Mouse (Mus musculus): ENCODE data around the gene Aplp1.

Gene Aplp1

GRCm38 (mm10) chr7:30450241-30450640 lies 4.9 kb upstream of the Aplp1 start:
- no peak for DNase-seq (ENCODE audit: low read depth, low spot score)

DNA sequence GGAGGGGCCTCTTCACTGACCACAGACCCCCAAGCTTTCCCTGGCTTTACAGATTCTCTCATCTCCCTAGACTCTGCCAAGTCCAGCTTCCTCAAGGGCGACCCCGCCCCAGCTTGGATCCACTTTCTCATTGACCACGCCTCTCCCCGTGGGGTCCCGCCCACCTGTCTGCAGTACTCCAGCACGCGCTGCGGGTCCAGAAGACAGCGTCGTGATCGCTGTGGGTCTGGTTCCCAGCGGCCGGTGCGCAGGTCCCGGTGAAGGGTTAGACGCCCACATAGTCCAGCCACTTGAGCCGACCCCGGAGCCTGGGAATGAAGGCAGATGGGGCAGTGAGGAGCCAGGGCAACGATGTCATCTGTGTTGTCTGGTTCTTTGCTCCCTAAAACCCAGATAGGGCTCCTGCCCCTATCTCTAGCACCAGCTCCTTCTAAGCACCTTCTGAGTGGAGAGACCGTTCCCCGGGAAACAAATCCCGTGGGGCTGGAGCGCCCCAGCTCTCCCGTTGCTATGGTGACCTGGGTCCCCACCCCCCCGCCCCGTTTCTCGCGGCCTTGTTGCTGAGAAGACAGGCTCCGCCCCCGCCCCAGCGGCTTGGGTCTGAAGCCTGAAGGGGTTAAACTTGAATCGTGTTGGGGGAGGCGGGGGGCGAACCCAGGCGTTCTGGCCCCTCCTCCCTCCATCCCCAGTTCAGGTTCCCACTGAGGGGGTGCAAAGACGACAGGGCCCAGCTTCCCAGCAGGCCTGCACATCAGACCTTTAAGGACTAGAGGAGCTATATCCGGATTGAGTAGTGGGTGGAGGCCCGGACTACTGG lies 973 bp downstream of the Aplp1 start:
- DNase-seq (ENCODE audit: low read depth, low spot score): no peak

DNA sequence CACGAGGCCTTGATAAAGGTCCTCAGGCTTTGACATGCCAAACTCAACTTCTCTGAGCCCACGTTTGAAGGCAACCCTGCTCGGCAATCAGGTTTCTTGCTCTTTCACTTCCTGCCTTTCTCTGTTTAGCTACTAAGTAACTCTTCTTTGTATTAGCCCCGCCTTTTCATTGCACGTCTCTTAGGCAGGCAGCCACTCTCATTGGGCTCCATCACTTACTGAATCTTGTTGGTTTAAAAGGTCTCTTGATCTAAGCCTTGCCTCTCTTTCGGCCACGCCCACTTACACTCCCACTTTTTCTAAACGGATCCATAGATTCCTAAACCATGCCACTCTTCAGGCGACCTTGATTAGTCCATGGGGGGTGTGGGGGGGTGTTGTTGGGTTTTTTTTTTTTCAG lies 1.6 kb downstream of the Aplp1 start:
- no peak for DNase-seq (ENCODE audit: low read depth, low spot score)

- no peak for DNase-seq (ENCODE audit: low read depth, low spot score)
These were observed 4.6 kb downstream of the Aplp1 start for GRCm38 (mm10) chr7:30440697-30441096.

- no peak for DNase-seq (ENCODE audit: low read depth, low spot score)
These were observed 5.6 kb downstream of the Aplp1 start for GRCm38 (mm10) chr7:30439734-30440133.

- DNase-seq (ENCODE audit: low read depth, low spot score): no peak
These were observed 8.5 kb downstream of the Aplp1 start for GRCm38 (mm10) chr7:30436879-30437278.

DNA sequence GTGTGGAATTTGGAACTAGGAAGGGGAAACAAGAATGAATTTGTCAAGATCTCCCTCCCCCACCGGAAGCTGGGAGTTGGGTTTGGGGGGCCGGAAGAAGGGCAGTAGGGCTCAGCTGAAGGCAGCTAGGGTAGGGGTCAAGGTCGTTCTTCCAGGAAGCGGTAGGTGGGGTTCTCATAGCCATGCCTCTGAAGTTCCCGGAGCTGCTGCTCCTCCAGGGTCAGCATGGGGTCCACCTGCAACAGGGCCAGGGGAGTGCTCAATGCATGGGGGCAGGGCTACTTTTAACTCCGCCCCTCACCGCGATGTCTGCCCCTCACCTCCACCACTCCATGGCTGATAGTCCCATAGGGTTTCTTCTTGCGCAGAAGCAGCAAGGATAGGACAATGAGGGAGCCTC lies 10.2 kb downstream of the Aplp1 start:
- no peak for DNase-seq (ENCODE audit: low read depth, low spot score)

DNA sequence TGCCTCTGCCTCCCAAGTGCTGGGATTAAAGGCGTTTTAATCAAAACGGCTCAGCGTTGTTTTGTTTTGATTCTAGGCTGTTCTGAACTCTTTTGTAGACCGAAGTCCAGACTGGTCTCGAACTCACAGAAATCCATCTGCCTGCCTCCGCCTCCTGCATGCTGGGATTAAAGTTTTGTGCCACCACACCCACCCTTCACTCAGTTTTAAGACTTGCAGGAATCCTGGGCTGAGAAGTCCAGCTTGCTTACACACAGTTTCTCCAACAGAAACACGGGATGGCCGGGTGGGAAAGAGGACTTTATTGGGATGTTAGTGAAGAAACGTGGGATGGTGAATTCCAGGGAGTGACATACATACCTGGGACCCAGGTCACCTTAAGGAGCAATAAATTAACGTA lies 10.6 kb downstream of the Aplp1 start:
- DNase-seq (ENCODE audit: low read depth, low spot score): no peak

GRCm38 (mm10) chr7:30434238-30434637 lies 11.1 kb downstream of the Aplp1 start:
- no peak for DNase-seq (ENCODE audit: low read depth, low spot score)

DNA sequence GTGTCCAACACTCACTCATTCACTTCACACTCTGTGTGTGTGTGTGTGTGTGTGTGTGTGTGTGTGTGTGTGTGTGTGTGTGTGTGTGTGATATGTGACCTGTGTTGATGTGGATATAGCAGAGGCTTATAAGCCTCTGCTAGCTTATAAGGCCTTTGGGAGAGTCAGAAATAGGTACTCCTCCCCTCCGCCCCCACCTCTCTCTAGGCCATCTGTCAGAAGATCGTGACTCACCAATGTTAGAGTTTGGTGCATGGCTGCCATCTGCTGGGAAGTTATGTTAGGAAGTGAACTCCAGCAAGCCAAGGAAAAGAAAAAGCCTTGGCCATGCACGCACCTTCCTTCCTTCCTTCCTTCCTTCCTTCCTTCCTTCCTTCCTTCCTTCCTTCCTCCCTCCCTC lies 13.5 kb downstream of the Aplp1 start:
- DNase-seq (ENCODE audit: low read depth, low spot score): no peak

DNA sequence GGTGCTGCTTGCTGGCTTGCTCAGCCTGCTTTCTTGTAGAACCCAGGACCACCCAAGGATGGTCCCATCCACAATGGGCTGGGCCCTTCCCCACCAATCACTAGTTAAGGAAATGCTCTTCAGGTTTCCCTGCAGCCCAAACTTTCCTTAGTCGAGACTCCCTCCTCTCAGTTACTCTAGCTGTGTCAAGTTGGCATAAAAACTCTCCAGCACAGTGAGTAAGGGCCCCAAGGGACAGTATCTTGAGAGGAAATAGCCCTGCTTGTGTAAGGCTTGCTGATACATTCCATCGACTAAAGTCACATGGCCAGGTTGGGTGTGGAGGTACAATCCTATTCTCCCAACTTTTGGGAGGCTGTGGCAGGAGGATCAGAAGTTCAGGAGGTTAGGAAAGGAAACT lies 15.1 kb downstream of the Aplp1 start:
- DNase-seq (ENCODE audit: low read depth, low spot score): no peak

DNA sequence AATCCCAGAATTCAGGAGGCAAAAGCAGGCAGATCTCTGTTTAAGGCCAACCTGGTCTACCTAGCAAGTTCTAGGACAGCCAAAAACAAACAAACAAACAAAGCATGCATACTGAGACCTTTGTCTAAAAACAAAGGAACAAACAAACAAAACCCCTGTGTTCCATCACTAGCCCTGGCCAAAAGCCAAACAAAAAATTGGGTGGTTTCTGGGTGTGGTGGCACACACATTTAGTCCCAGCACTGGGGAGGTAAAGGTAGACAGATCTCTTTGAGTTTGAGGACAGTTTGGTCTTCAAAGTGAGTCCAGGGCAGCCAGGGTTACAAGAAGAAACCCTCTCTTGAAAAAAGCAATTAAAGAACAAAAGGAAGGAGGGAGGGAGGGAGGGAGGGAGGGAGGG lies 16.0 kb downstream of the Aplp1 start:
- DNase-seq (ENCODE audit: low read depth, low spot score): no peak

- no peak for DNase-seq (ENCODE audit: low read depth, low spot score)
These were observed 22.2 kb downstream of the Aplp1 start for GRCm38 (mm10) chr7:30423071-30423641.

GRCm38 (mm10) chr7:30422560-30422959 lies 22.8 kb downstream of the Aplp1 start:
- no peak for DNase-seq (ENCODE audit: low read depth, low spot score)

GRCm38 (mm10) chr7:30421890-30422435 lies 23.4 kb downstream of the Aplp1 start:
- DNase-seq (ENCODE audit: low read depth, low spot score): peak; percentile 21

DNA sequence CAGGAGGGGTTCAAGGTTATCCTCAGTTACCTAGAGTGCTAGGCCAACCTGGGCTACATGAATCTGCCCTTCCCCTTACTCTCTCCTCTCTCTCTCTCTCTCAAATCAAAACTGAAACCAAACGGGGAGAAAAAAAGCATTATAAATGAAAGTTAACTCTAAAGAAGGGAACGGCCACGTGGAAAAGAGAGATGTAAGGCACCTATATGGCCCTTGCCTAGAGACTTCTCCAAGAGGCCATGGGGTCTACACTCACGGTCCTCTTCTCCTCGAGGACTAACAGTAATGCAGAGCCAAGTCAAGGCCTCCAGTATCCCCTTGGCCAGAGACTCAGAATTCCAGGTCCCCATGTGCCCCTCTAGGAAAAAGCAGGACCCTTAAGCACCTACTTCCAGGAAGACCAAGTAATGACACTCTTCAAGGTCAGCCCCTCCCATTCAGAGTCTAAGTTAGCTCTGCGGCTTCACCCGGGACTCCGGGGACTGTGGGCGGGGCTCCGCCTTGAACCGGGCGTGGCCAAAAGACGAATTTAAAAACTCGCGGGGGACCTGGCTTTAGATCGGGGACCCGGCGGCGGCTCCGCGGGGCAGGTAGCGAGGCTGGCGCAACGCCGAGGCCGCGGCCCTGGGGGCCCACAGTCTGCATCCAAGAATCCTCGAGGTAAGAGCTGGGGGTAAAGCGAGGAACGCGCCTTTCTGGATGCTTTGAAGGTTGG lies 24.0 kb downstream of the Aplp1 start, which contains the start of gene Nfkbid:
Gene Nfkbid, plus strand, starts transcription at position 558 of the 715 bp plus-strand sequence.
- DNase-seq (ENCODE audit: low read depth, low spot score): peak; percentile 20

DNA sequence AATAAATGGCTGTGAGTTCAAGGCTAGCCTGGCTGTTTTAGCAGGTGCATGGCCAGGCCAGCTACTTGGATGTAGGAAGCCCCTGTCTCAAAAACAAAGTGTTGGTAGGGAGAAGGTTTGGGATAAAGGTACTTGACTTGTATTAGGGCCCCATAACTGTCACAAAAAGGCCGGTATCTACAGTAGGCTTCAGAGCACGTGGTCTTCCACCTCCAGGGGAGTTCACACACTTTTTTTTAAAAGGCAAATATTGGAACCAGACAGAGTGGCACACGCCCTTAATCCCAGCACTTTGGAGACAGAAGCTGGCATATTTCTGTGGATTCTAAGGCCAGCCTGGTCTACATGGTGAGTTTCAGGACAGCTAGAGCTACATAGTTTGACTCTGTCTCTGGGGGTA lies 24.7 kb downstream of the Aplp1 start:
- no peak for DNase-seq (ENCODE audit: low read depth, low spot score)

DNA sequence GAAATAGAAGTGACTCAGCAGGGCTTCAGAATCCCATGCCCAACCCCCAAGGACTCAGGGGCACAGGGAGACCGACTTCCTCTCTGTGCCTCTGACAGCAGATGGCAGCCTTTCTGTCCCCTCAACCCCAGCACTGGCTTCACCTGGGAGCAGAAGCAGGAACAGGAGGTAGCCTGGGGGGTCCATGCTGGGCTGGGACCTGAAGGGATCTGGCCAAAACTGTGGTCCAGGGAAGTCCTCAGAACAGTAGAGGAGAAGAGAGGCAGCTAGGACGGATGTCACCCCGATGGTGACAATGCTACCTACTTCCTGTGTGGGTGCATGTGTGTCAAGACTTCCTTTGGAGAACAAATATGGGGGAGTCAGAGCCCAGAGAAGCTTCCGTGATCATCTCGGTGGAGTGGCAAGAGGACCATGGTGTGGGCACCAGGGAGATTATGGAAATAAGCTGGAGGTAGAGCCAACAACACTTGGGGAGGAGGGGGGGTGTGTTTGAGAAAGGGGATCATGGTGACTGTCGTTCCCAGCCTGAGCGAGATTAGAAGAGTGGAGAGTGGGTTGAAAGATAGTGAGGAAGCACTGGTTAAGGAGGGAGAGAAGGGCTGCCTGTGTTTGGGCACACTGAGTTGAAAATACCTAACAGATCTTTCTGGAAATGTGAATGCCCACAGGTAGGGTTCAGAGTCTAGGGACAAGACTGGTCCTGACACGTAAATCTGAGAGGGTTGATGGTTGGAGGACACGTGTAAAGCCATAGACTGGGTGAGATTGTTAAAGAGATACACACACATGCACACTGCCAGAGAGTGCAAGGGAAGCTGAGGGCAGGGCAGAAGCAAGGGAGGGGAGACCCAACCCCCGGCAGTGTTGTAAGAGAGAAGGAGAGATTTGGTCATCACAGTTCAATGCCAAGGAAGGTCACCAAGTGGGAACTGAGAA lies 25.5 kb downstream of the Aplp1 start, which contains the start of gene Hcst:
Gene Hcst, minus strand, starts transcription at position 294 of the 939 bp plus-strand sequence.
- no peak for DNase-seq (ENCODE audit: low read depth, low spot score)

- no peak for DNase-seq (ENCODE audit: low read depth, low spot score)
These were observed 27.5 kb downstream of the Aplp1 start for GRCm38 (mm10) chr7:30417856-30418255.

- no peak for DNase-seq (ENCODE audit: low read depth, low spot score)
These were observed 31.7 kb downstream of the Aplp1 start, which contains the start of gene Tyrobp for GRCm38 (mm10) chr7:30413596-30413995. Gene Tyrobp (plus strand): TSS chr7:30413760.

- no peak for DNase-seq (ENCODE audit: low read depth, low spot score)
These were observed 32.6 kb downstream of the Aplp1 start for GRCm38 (mm10) chr7:30412735-30413147.

All from c-Kit-negative CD71-positive TER-119-positive erythroid progenitor cells, embryonic 14.5 days (primary cell).